Mouse (Mus musculus) lung, adult 2 months (tissue): ENCODE measurements at regions not wholly inside any gene's neighbourhood (a gene's known extent, or its start where the extent isn't known, plus 50 kb on each side); places are given as distances from the start of the nearest gene placed in this dataset.

ENCODE experiments used
- CTCF ChIP-seq: fragments of 200-500 bp; IDR thresholded peaks from 2 replicates; pipeline ENCODE4 v1.5.1; 2011; ENCODE audit warnings: mild to moderate bottlenecking, low read length, control low read depth; ENCODE audit not compliant: insufficient read depth
- POLR2A ChIP-seq: fragments of 200-500 bp; IDR thresholded peaks from 2 replicates; pipeline ENCODE4 v1.6.1; 2011; ENCODE audit warnings: low read depth, mild to moderate bottlenecking, control low read depth, low read length, borderline replicate concordance; ENCODE audit errors: extremely low read depth

- no peak for TF ChIP-seq POLR2A
- no peak for TF ChIP-seq CTCF
Measured at GRCm38 (mm10) chr13:39523856-39524301, 563.2 kb upstream of the Slc35b3 start.
